Mouse (Mus musculus) megakaryocyte, embryonic 14.5 days (primary cell): ENCODE results near the gene Cnfn. TPM values are rescaled to one million over a fixed set of nuclear protein-coding genes. Genes with fewer than 3 reads are reported as not detected.

Source experiments
- H3K27me3 ChIP-seq: replicated peaks from 2 replicates; pipeline ENCODE3; 2012; ENCODE audit warnings: inconsistent platforms
- H3K36me3 ChIP-seq: replicated peaks from 2 replicates; pipeline ENCODE3; 2012; ENCODE audit warnings: low read length, inconsistent platforms, mixed read lengths
- H3K4me1 ChIP-seq: 2 replicates; pipeline ENCODE4 v1.6.1; 2012; ENCODE audit warnings: inconsistent platforms
- H3K4me3 ChIP-seq: replicated peaks from 2 replicates; pipeline ENCODE3; 2012; ENCODE audit warnings: moderate library complexity, mild to moderate bottlenecking, inconsistent platforms
- H3K9me3 ChIP-seq: 2 replicates; pipeline ENCODE4 v1.6.1; 2012; ENCODE audit warnings: inconsistent platforms
- FLI1 ChIP-seq: IDR thresholded peaks from 2 replicates; pipeline ENCODE4 v1.6.1; 2012; ENCODE audit warnings: low read length, inconsistent platforms, mixed read lengths
- GATA1 ChIP-seq: IDR thresholded peaks from 3 replicates; pipeline ENCODE4 v1.6.1; 2012; ENCODE audit warnings: mixed read lengths, low read length, inconsistent platforms, borderline replicate concordance
- polyA plus RNA-seq: library from polyadenylated mRNA; stranded (reverse); fragments of >175 nt; gene quantifications from 2 replicates; pipeline ENCODE4 v1.2.3, GENCODE M21; 2012; ENCODE audit warnings: low replicate concordance; ENCODE audit not compliant: insufficient read depth

Cnfn gene
- polyA plus RNA-seq, 1 experiment = not detected

- Histone ChIP-seq H3K4me1 (peaks cover 13% of the 10 kb centered on the region; the same call in 1 of the 2 replicates), H3K4me3 (peak overlapping the region; percentile 38), H3K36me3 (peaks cover 17% of the 10 kb centered on the region), H3K9me3 (no peaks in the 10 kb centered on the region), H3K27me3 (peaks cover 76% of the 10 kb centered on the region)
- TF ChIP-seq FLI1 (no peak), GATA1 (no peak)
Measured at GRCm38 (mm10) chr7:25367632-25368293, 1.8 kb downstream of the Cnfn start.

- H3K27me3 ChIP-seq = peaks cover 67% of the 10 kb centered on the region
- no peaks in the 10 kb centered on the region for H3K9me3 ChIP-seq
- no peak overlapping the region for H3K4me3 ChIP-seq
- TF ChIP-seq FLI1 = no peak
- no peak for TF ChIP-seq GATA1
- peaks cover 13% of the 10 kb centered on the region; the same call in 1 of the 2 replicates for H3K4me1 ChIP-seq
- H3K36me3 ChIP-seq = peaks cover 27% of the 10 kb centered on the region
Measured at GRCm38 (mm10) chr7:25365937-25366625, 3.4 kb downstream of the Cnfn start.

- Histone ChIP-seq H3K36me3 (peaks cover 52% of the 10 kb centered on the region), H3K4me3 (no peak overlapping the region), H3K4me1 (peaks cover 10% of the 10 kb centered on the region; the same call in 1 of the 2 replicates), H3K9me3 (no peaks in the 10 kb centered on the region), H3K27me3 (peaks cover 44% of the 10 kb centered on the region)
- TF ChIP-seq GATA1 (no peak), FLI1 (no peak)
Measured at GRCm38 (mm10) chr7:25363632-25364031, 5.9 kb downstream of the Cnfn start.

GRCm38 (mm10) chr7:25363151-25363550, 6.4 kb downstream of the Cnfn start:
- TF ChIP-seq FLI1 (no peak), GATA1 (no peak)
- Histone ChIP-seq H3K4me3 (no peak overlapping the region), H3K9me3 (no peaks in the 10 kb centered on the region), H3K27me3 (peaks cover 40% of the 10 kb centered on the region), H3K4me1 (peaks cover 6% of the 10 kb centered on the region; the same call in 1 of the 2 replicates), H3K36me3 (peaks cover 56% of the 10 kb centered on the region)

GRCm38 (mm10) chr7:25358721-25359206, 10.8 kb downstream of the Cnfn start:
- Histone ChIP-seq H3K4me3 (no peak overlapping the region), H3K36me3 (peaks cover 74% of the 10 kb centered on the region), H3K4me1 (no peaks in the 10 kb centered on the region), H3K9me3 (no peaks in the 10 kb centered on the region), H3K27me3 (peaks cover 4% of the 10 kb centered on the region)
- TF ChIP-seq FLI1 (no peak), GATA1 (no peak)

GRCm38 (mm10) chr7:25348861-25349260, 20.7 kb downstream of the Cnfn start:
- Histone ChIP-seq H3K36me3 (peaks cover 62% of the 10 kb centered on the region), H3K27me3 (peaks cover 5% of the 10 kb centered on the region), H3K9me3 (peaks cover 18% of the 10 kb centered on the region), H3K4me3 (no peak overlapping the region), H3K4me1 (peaks cover 14% of the 10 kb centered on the region)
- no peak for TF ChIP-seq GATA1
- TF ChIP-seq FLI1 = no peak

- TF ChIP-seq FLI1 = no peak
- no peak for TF ChIP-seq GATA1
- Histone ChIP-seq H3K9me3 (no peaks in the 10 kb centered on the region), H3K4me1 (no peaks in the 10 kb centered on the region), H3K36me3 (peaks cover 45% of the 10 kb centered on the region), H3K4me3 (no peak overlapping the region), H3K27me3 (peaks cover 4% of the 10 kb centered on the region)
Measured at GRCm38 (mm10) chr7:25341000-25341784, 28.3 kb downstream of the Cnfn start.

GRCm38 (mm10) chr7:25339329-25339728, 30.2 kb downstream of the Cnfn start:
- H3K4me1 ChIP-seq = no peaks in the 10 kb centered on the region
- TF ChIP-seq FLI1 (no peak), GATA1 (no peak)
- H3K4me3 ChIP-seq = no peak overlapping the region
- no peaks in the 10 kb centered on the region for H3K9me3 ChIP-seq
- peaks cover 60% of the 10 kb centered on the region for H3K36me3 ChIP-seq
- H3K27me3 ChIP-seq = peaks cover 2% of the 10 kb centered on the region

GRCm38 (mm10) chr7:25334472-25334871, 35.1 kb downstream of the Cnfn start:
- Histone ChIP-seq H3K4me1 (peaks cover 16% of the 10 kb centered on the region), H3K9me3 (no peaks in the 10 kb centered on the region), H3K36me3 (peaks cover 55% of the 10 kb centered on the region), H3K27me3 (peaks cover 2% of the 10 kb centered on the region), H3K4me3 (no peak overlapping the region)
- TF ChIP-seq FLI1 (no peak), GATA1 (no peak)
